Mouse (Mus musculus) B cell, adult 2 months (primary cell): ENCODE data around the gene Usp24.

Experiments
- DNase-seq, 2 experiments: peaks; one replicate each; pipeline ENCODE4 v3.0.0; 2022

Gene Usp24

GRCm38 (mm10) chr4:106315921-106316350 is at the start of gene Usp24:
Gene Usp24, plus strand, starts transcription at chr4:106316213.
- peak; percentile 78 to 85 for DNase-seq

- DNase-seq = no peak
Measured at GRCm38 (mm10) chr4:106276937-106277336, 39.1 kb upstream of the Usp24 start.

- no peak for DNase-seq
Measured at GRCm38 (mm10) chr4:106279177-106279576, 36.8 kb upstream of the Usp24 start.

- DNase-seq = no peak
Measured at GRCm38 (mm10) chr4:106281128-106281491, 34.9 kb upstream of the Usp24 start.

GRCm38 (mm10) chr4:106281492-106282122 is 34.4 kb upstream of the Usp24 start:
- DNase-seq = no peak

- no peak for DNase-seq
Measured at GRCm38 (mm10) chr4:106282123-106282510, 33.9 kb upstream of the Usp24 start.

- DNase-seq = peak in 1 of 2 experiments; percentile 18
Measured at GRCm38 (mm10) chr4:106286958-106287743, 28.9 kb upstream of the Usp24 start.

GRCm38 (mm10) chr4:106290201-106290600 is 25.8 kb upstream of the Usp24 start:
- no peak for DNase-seq

- no peak for DNase-seq
Measured at GRCm38 (mm10) chr4:106292823-106293222, 23.2 kb upstream of the Usp24 start.

GRCm38 (mm10) chr4:106293378-106294090 is 22.5 kb upstream of the Usp24 start:
- peak; percentile 21 to 24 for DNase-seq

GRCm38 (mm10) chr4:106295696-106296095 is 20.3 kb upstream of the Usp24 start:
- no peak for DNase-seq

GRCm38 (mm10) chr4:106296412-106297086 is 19.5 kb upstream of the Usp24 start:
- DNase-seq = peak; percentile 31 to 34

- DNase-seq = no peak
Measured at GRCm38 (mm10) chr4:106301346-106301745, 14.7 kb upstream of the Usp24 start.

GRCm38 (mm10) chr4:106308090-106308489 is 7.9 kb upstream of the Usp24 start:
- no peak for DNase-seq

- no peak for DNase-seq
Measured at GRCm38 (mm10) chr4:106312651-106313050, 3.4 kb upstream of the Usp24 start.

- DNase-seq = peak; percentile 35
Measured at GRCm38 (mm10) chr4:106313070-106313469, 2.9 kb upstream of the Usp24 start.

GRCm38 (mm10) chr4:106313874-106314273 is 2.1 kb upstream of the Usp24 start:
- DNase-seq = no peak

- peak; percentile 57 to 63 for DNase-seq
Measured at GRCm38 (mm10) chr4:106314291-106314690, 1.7 kb upstream of the Usp24 start.

GRCm38 (mm10) chr4:106316351-106317178 is 552 bp downstream of the Usp24 start:
- peak in 1 of 2 experiments; percentile 48 for DNase-seq

- peak in 1 of 2 experiments; percentile 20 for DNase-seq
Measured at GRCm38 (mm10) chr4:106317179-106318055, 1.4 kb downstream of the Usp24 start.

- DNase-seq = peak; percentile 21 to 27
Measured at GRCm38 (mm10) chr4:106318208-106318607, 2.2 kb downstream of the Usp24 start.
